Mouse (Mus musculus) forebrain, postnatal 0 days (tissue): ENCODE data around the gene Acvr1. TPM values are rescaled to one million over a fixed set of nuclear protein-coding genes. Genes with fewer than 3 reads are reported as not detected.
A peak's percentile ranks its signal among the peaks of the same experiment; 100 is the strongest.

ENCODE experiments used
- ATAC-seq: fragments of 200-750 bp; cut with Nextera tagmentation; 2 replicates; pipeline ENCODE4 v1.8.0; 2017; ENCODE audit warnings: mild to moderate bottlenecking, moderate library complexity
- DNase-seq: peaks from one replicate; pipeline ENCODE4 v3.0.0-alpha.2; 2015
- H3K27ac ChIP-seq: fragments of 300-500 bp; sonication (generic); 2 replicates; pipeline ENCODE4 v1.5.1; 2014; ENCODE audit warnings: low read depth, mild to moderate bottlenecking, antibody characterized with exemption, low read length, moderate library complexity, mixed read lengths
- H3K27me3 ChIP-seq: fragments of 300-500 bp; sonication (generic); 2 replicates; pipeline ENCODE4 v1.6.1; 2014; ENCODE audit warnings: mild to moderate bottlenecking, low read length, mixed read lengths; ENCODE audit not compliant: insufficient read depth
- H3K36me3 ChIP-seq: fragments of 300-500 bp; sonication (generic); 2 replicates; pipeline ENCODE4 v1.6.1; 2014; ENCODE audit warnings: mild to moderate bottlenecking, moderate library complexity; ENCODE audit not compliant: insufficient read depth
- H3K4me1 ChIP-seq: fragments of 300-500 bp; sonication (generic); 2 replicates; pipeline ENCODE4 v1.6.1; 2014; ENCODE audit warnings: antibody characterized with exemption; ENCODE audit not compliant: insufficient read depth
- H3K4me2 ChIP-seq: fragments of 300-500 bp; sonication (generic); 2 replicates; pipeline ENCODE4 v1.6.1; 2014; ENCODE audit warnings: low read depth, mild to moderate bottlenecking, moderate library complexity
- H3K4me3 ChIP-seq: fragments of 300-500 bp; sonication (generic); 2 replicates; pipeline ENCODE4 v1.5.1; 2014; ENCODE audit warnings: low read depth, low read length, mixed read lengths
- H3K9ac ChIP-seq: fragments of 300-500 bp; sonication (generic); 2 replicates; pipeline ENCODE4 v1.6.1; 2014; ENCODE audit warnings: mild to moderate bottlenecking
- H3K9me3 ChIP-seq: fragments of 300-500 bp; sonication (generic); 2 replicates; pipeline ENCODE4 v1.6.1; 2016; ENCODE audit warnings: low read length
- CTCF ChIP-seq: sonication (generic); IDR thresholded peaks from 2 replicates; pipeline ENCODE4 v1.5.1; 2016; ENCODE audit warnings: antibody characterized with exemption, control low read depth, low read depth
- WGBS: fragments of 180-500 bp; shearing (Covaris S2); extraction: QIAGEN DNeasy Blood & Tissue Kit; methylation state at CpG from one replicate; pipeline ENCODE4 v1.1.7; 2014; 5-methylcytosine and 5-hydroxymethylcytosine counted together
- polyA plus RNA-seq: library from polyadenylated mRNA; unstranded; fragments of >200 nt; fragmentation: Nextera tagmentation; extraction: Ambion mirVana; gene quantifications from 2 replicates; pipeline ENCODE4 v1.2.1, GENCODE M21; 2015
- total RNA-seq: library from RNA; depleted of rRNA; stranded (reverse); fragments of >200 nt; gene quantifications from 2 replicates; pipeline ENCODE4 v1.2.3, GENCODE M21; 2014

Gene Acvr1
- total and polyA plus RNA-seq, 2 experiments from 2014 or later = 6.4 to 16.4 TPM

GRCm38 (mm10) chr2:58432211-58432610, 134.7 kb downstream of the Acvr1 start:
- Histone ChIP-seq H3K9ac (no peak overlapping the region), H3K4me1 (no peaks in the 10 kb centered on the region), H3K4me2 (no peak overlapping the region), H3K36me3 (no peaks in the 10 kb centered on the region), H3K27me3 (no peaks in the 10 kb centered on the region), H3K4me3 (no peak overlapping the region), H3K27ac (no peak overlapping the region), H3K9me3 (no peaks in the 10 kb centered on the region)
- peak; percentile 31 for DNase-seq
- 75% methylated on average over 7 of the region's 7 CpGs for WGBS
- ATAC-seq = peak; percentile 58
- TF ChIP-seq CTCF = no peak

GRCm38 (mm10) chr2:58425436-58426004, 141.4 kb downstream of the Acvr1 start:
- no peaks in the 10 kb centered on the region for H3K4me1 ChIP-seq
- 93% methylated on average over 13 of the region's 13 CpGs for WGBS
- H3K9ac ChIP-seq = no peak overlapping the region
- H3K36me3 ChIP-seq = peaks cover 3% of the 10 kb centered on the region; the same call in 1 of the 2 replicates
- no peak for ATAC-seq
- no peak overlapping the region for H3K4me2 ChIP-seq
- no peaks in the 10 kb centered on the region for H3K9me3 ChIP-seq
- H3K27me3 ChIP-seq = no peaks in the 10 kb centered on the region
- no peak for TF ChIP-seq CTCF
- H3K4me3 ChIP-seq = no peak overlapping the region
- H3K27ac ChIP-seq = no peak overlapping the region
- no peak for DNase-seq

DNA sequence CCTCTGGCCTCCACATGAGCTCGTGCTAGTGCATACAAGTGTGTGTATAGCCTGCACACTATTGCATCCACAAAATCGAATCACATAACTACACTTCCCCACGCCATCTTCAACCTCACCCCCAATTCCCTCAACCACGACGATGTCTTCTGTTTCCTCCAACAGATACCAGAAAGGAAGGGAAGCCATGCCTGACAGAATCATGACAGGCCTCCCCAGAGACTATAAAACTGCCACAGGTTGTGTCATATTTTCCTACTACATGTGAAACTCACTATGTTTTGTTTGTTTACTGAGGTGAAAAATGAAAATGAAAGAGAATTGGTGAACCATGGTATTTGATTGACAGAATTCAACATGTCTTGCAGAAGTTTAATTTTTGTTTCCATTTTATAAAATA, 143.6 kb downstream of the Acvr1 start:
- WGBS = 79% methylated on average over 5 of the region's 5 CpGs
- no peak for TF ChIP-seq CTCF

DNA sequence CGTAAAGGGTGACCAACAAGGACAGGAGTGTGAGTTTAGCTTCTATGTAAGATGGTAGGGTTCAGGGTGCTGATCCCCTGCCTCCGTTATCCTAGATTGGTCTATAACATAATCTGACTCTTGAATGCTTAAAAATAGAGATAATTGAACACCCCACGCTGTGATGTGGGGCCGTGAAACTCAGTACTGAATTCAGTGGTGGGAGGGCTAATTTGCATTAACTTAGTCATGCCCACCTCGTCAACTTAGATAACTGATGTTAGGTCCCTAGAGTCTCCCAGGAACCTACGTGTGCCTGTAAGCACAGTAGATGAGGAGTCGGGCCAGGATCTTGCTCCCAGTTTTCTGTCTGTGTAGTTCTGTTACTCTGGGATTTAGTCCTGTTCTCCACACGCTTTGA, 147.4 kb downstream of the Acvr1 start:
- Histone ChIP-seq H3K9ac (no peak overlapping the region), H3K4me2 (no peak overlapping the region), H3K27me3 (no peaks in the 10 kb centered on the region), H3K36me3 (peaks cover 3% of the 10 kb centered on the region; the same call in 1 of the 2 replicates), H3K4me3 (no peak overlapping the region), H3K27ac (no peak overlapping the region), H3K9me3 (no peaks in the 10 kb centered on the region), H3K4me1 (no peaks in the 10 kb centered on the region)
- ATAC-seq = no peak
- 76% methylated on average over 8 of the region's 8 CpGs for WGBS
- no peak for TF ChIP-seq CTCF
- DNase-seq = no peak

More for the DNA sequence above, 143.6 kb downstream of the Acvr1 start:
- Histone ChIP-seq H3K36me3 (peaks cover 3% of the 10 kb centered on the region; the same call in 1 of the 2 replicates), H3K4me1 (no peaks in the 10 kb centered on the region), H3K9ac (no peak overlapping the region), H3K27me3 (no peaks in the 10 kb centered on the region), H3K27ac (no peak overlapping the region), H3K9me3 (no peaks in the 10 kb centered on the region), H3K4me2 (no peak overlapping the region), H3K4me3 (no peak overlapping the region)
- DNase-seq (no peak), ATAC-seq (no peak)

- 97% methylated on average over 1 of the region's 1 CpGs for WGBS
Observed at GRCm38 (mm10) chr2:58418109-58418508, 148.8 kb downstream of the Acvr1 start.

GRCm38 (mm10) chr2:58417684-58418083, 149.3 kb downstream of the Acvr1 start:
- Histone ChIP-seq H3K27ac (no peak overlapping the region), H3K4me2 (no peak overlapping the region), H3K4me1 (no peaks in the 10 kb centered on the region), H3K27me3 (no peaks in the 10 kb centered on the region), H3K9me3 (no peaks in the 10 kb centered on the region), H3K9ac (no peak overlapping the region), H3K36me3 (peaks cover 3% of the 10 kb centered on the region; the same call in 1 of the 2 replicates), H3K4me3 (no peak overlapping the region)
- ATAC-seq (no peak), DNase-seq (no peak)
- 86% methylated on average over 9 of the region's 9 CpGs for WGBS
- TF ChIP-seq CTCF = no peak

More at GRCm38 (mm10) chr2:58418109-58418508, 148.8 kb downstream of the Acvr1 start:
- Histone ChIP-seq H3K4me2 (no peak overlapping the region), H3K9ac (no peak overlapping the region), H3K9me3 (no peaks in the 10 kb centered on the region), H3K27me3 (no peaks in the 10 kb centered on the region), H3K4me1 (no peaks in the 10 kb centered on the region), H3K27ac (no peak overlapping the region), H3K4me3 (no peak overlapping the region), H3K36me3 (peaks cover 3% of the 10 kb centered on the region; the same call in 1 of the 2 replicates)
- DNase-seq (no peak), ATAC-seq (no peak)
- no peak for TF ChIP-seq CTCF

DNA sequence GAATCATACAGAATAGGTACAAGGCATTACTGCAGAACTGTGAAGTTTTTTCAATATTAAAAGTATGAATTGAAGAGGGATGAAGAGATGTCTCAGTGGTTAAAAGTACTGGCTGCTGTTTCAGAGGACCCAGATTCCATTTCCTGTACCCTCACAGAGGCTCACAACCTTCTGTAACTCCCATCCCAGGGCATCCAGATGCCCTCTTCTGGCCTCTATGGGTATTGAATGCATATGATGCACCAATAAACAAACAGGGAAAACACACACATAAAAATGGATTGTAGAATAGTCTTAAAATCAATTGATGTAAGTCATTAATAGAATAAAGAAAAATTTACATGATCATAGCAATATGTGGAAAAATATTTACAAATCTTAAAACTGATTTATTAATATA, 151.9 kb downstream of the Acvr1 start:
- Histone ChIP-seq H3K4me2 (no peak overlapping the region), H3K27ac (no peak overlapping the region), H3K4me3 (no peak overlapping the region), H3K9ac (no peak overlapping the region), H3K4me1 (no peaks in the 10 kb centered on the region), H3K36me3 (no peaks in the 10 kb centered on the region), H3K9me3 (no peaks in the 10 kb centered on the region), H3K27me3 (no peaks in the 10 kb centered on the region)
- TF ChIP-seq CTCF = no peak
- no peak for DNase-seq
- ATAC-seq = no peak
